Mouse (Mus musculus) olfactory bulb, adult 2 months (tissue): ENCODE measurements around the gene Mpzl1. TPM values are rescaled to one million over a fixed set of nuclear protein-coding genes. Genes with fewer than 3 reads are reported as not detected.
A peak's percentile ranks its signal among the peaks of the same experiment; 100 is the strongest.

Source experiments
- H3K27ac ChIP-seq: fragments of 200-500 bp; 2 replicates; pipeline ENCODE4 v1.5.1; 2012; ENCODE audit warnings: low read depth, low read length; ENCODE audit not compliant: insufficient read depth
- H3K4me1 ChIP-seq: fragments of 200-500 bp; 2 replicates; pipeline ENCODE4 v1.6.1; 2012; ENCODE audit warnings: low read length; ENCODE audit not compliant: control insufficient read depth, insufficient read depth
- H3K4me3 ChIP-seq: fragments of 200-500 bp; 2 replicates; pipeline ENCODE4 v1.5.1; 2012; ENCODE audit warnings: mild to moderate bottlenecking, low read depth, low read length, moderate library complexity; ENCODE audit not compliant: insufficient read depth
- CTCF ChIP-seq: fragments of 200-500 bp; IDR thresholded peaks from 2 replicates; pipeline ENCODE4 v1.5.1; 2012; ENCODE audit warnings: low read depth, mild to moderate bottlenecking, low read length, moderate library complexity; ENCODE audit not compliant: insufficient read depth
- POLR2A ChIP-seq: fragments of 200-500 bp; IDR thresholded peaks from 2 replicates; pipeline ENCODE4 v1.6.1; 2012; ENCODE audit warnings: mild to moderate bottlenecking, low read depth, low read length, moderate library complexity; ENCODE audit not compliant: insufficient read depth
- WGBS: fragments of 180-500 bp; shearing (Covaris S2); methylation state at CpG from one replicate; pipeline ENCODE4 v1.1.7; 2018; 5-methylcytosine and 5-hydroxymethylcytosine counted together
- polyA plus RNA-seq: library from polyadenylated mRNA; stranded (reverse); fragments of >200 nt; gene quantifications from 2 replicates; pipeline ENCODE4 v1.2.4, GENCODE M21; 2012; ENCODE audit warnings: low replicate concordance; ENCODE audit not compliant: missing spikeins, insufficient read depth, insufficient read length

Mpzl1 gene
- polyA plus RNA-seq, 1 experiment, result not detected

DNA sequence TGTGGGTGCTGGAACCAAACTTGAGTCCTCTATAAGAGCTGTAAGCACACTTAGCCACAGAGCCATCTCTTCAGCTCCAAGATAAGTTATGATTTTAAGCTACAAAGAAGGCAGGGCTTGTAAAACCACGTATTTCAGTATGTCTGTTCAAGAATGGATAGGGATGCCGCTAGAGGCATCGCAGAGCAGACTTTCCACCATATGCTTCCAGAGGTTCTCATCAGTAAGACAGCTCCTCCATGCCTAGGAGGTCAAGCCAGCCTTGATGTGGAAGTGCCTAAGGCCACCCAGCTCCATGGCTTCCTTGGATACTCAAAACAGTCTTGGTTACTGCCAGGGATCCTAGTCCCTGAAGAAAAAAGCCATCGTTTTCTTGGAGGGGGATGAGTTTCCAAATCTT is 10.8 kb upstream of the Mpzl1 start:
- no peak overlapping the region for H3K4me3 ChIP-seq
- no peak for TF ChIP-seq CTCF
- no peak for TF ChIP-seq POLR2A
- no peaks in the 10 kb centered on the region for H3K4me1 ChIP-seq
- WGBS, result 80% methylated on average over 4 of the region's 4 CpGs
- no peak overlapping the region for H3K27ac ChIP-seq

DNA sequence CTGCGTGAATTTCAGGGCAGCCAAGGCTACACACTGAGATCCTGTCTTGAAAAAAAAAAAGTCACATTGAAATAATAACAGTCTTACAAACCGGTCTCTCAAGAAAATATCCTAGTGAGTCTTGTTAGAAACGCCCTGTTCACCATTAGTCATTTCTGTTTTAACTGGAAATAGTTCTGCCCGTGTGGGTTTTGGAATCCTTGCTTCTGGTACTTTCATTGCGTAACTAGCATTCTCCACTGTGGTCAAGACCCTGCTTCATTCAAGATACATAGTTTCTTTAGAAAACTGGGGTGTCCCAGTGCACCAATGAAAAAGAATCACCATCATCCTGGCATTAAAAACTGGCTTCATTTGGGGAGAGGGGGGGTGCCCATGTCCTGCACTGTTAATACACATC is 9.4 kb upstream of the Mpzl1 start:
- no peak overlapping the region for H3K4me3 ChIP-seq
- no peak for TF ChIP-seq POLR2A
- no peak for TF ChIP-seq CTCF
- no peak overlapping the region for H3K27ac ChIP-seq
- 30% methylated on average over 5 of the region's 5 CpGs for WGBS
- H3K4me1 ChIP-seq, result no peaks in the 10 kb centered on the region

DNA sequence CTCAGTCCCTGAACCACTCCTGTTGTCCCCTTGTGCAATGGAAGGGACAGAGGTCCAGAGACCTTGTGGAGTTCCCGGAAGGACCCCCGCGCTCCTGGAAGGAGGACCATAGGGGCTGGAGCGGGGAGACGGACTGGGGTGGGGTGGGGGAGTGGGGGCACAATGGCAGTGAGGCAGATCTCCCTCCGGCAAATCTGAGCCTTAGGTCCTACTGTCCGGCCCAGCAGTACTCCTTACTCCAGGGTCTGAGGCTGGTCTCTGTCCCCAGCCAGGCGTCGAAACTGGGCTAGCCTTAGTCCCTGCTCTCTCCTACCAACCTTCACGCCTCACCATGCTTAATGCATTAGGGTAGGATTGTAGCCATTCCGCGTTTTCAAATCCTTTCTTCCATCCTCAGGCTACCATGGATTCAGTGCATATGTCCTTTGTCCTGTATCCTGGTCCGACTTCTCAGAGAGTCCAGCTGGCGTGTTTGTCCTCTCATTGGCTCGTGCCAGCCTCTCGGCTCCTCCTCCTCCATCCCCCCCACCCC is 8.5 kb upstream of the Mpzl1 start:
- no peak for TF ChIP-seq CTCF
- no peak for TF ChIP-seq POLR2A
- Histone ChIP-seq H3K27ac (peak overlapping the region; percentile 82), H3K4me1 (no peaks in the 10 kb centered on the region), H3K4me3 (peak overlapping the region; percentile 95)
- under 1% methylated on average over 16 of the region's 16 CpGs for WGBS

DNA sequence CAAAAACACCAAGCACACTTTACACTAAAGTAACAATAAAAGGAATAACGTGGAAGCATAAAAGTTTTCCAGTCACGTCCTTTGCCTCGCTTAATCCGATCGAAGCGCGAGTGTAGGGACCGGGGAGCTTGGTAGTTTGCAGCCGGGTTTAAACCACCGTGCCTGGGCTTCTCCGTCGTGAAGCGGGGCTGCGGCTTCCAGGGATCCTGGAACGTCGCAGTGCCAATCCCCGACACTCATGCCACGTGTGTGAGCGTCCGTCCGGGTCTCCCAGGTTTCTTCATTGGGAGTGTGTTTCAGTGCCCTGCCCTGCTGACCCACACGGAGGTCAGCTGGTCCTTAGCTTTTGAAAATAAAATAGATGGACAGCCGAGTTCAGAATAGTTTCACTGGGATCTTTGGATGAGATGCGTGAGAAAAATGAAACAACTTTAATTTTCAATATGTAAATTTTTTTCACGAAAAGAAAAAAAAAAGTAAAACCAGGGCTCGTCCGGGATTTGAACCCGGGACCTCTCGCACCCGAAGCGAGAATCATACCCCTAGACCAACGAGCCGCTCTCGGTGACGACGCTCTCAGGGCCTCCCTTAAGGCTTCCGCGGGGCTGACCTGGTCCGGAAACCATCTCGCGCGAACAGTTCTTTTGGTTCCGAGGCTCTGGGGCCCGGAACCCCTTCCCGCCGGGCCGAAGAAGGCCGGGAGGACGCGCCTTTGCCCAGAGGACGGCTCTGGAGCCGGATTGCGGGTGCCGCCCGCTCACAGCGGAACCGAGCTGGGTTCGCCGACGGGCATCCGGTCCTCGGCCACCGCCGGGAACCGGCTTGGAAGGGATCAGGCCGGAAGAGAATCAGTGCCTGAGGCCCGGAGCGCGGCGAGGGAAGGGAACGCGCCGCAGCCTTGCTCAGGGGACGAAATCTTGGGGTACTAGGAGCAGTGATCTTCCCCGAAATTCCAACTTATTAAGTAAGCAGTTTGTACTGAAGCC is 7.7 kb upstream of the Mpzl1 start:
- H3K4me1 ChIP-seq, result no peaks in the 10 kb centered on the region
- TF ChIP-seq POLR2A, result no peak
- no peak for TF ChIP-seq CTCF
- H3K27ac ChIP-seq, result peak overlapping the region; percentile 82
- peak overlapping the region; percentile 95 for H3K4me3 ChIP-seq
- under 1% methylated on average over 75 of the region's 75 CpGs for WGBS

DNA sequence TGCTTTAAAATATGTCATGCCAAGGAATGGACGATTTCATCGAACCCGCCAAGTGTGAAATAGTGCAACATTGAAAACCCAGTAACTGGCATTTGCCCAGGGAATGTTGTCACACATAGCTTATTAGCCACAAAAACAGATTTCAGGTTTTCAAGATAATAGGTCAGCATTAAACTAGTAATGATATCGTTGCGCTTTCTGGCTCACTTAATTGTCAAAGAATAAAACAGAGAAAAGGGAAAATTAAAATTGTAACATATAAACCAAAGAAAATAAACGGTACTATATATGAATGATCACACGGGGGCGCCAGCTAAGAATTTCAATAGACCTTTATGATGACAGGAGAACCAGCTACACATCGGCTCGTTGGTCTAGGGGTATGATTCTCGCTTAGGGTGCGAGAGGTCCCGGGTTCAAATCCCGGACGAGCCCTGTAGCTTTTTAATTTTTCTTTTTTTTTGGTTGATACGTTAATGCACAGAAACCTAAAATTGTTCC is 7.0 kb upstream of the Mpzl1 start:
- Histone ChIP-seq H3K27ac (no peak overlapping the region), H3K4me1 (no peaks in the 10 kb centered on the region), H3K4me3 (peak overlapping the region; percentile 95)
- TF ChIP-seq POLR2A (no peak), CTCF (no peak)
- 2% methylated on average over 16 of the region's 16 CpGs for WGBS

DNA sequence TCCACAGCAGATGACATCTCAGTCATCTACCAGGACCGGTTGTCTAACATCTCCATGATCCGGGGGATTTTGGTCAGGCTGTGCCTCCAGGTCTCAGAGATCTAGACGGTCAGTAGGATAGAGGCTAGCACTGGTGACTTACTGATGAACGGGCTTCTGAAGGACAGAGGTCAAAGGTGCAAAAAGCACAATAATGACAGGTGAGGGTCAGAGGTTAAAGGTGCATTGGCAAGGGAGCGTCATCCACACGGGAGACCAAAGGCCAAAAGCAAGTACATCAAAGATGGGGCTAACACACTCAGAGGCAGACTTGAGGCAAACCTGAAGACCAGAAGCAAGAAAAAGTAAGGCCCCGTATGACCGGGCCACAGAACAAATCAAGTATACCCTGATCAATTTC is 2.0 kb upstream of the Mpzl1 start:
- H3K4me1 ChIP-seq, result no peaks in the 10 kb centered on the region
- TF ChIP-seq POLR2A (no peak), CTCF (no peak)
- H3K4me3 ChIP-seq, result no peak overlapping the region
- WGBS, result 90% methylated on average over 8 of the region's 8 CpGs
- H3K27ac ChIP-seq, result no peak overlapping the region

DNA sequence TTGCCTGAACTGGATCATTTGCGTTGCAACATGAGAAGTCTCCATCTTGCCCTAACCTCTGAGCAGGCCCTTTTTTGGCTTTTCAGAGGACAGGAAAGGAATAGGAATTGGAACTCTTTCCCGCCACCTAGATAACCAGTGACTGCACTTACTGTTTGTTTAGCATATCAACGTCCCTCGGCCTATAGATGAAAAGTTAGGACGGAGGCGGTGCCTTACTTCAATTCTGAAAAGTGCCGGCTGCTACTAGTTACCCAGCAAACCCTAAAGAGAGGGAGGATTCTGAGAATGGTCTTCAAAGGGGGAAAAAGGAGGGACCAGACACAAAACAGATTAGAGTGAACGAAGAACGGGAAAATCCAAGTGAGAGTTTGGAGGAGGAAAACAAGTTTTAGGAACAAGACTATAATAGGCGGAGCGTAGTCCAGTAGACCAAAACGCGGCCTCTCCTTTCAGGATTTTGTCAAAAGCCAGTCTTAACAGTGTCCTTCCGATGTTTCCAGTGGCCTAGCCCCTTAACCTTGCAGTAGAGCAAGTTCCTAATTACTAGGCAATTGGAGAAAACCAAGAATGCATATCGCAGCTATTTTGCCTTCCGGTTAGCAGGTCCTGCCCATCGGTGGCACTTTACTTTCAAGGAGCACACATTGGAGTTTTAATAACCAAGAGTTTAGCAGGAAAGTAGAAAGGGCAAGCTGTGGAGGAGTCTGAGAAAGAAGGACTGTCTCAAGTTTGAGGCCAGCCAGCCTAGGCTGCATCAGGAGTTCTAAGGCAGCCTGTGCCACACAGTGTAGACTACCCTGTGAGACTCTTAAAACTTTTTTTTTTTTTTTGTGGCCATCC is 938 bp upstream of the Mpzl1 start:
- H3K4me3 ChIP-seq, result peak overlapping the region; percentile 83
- H3K27ac ChIP-seq, result no peak overlapping the region
- TF ChIP-seq POLR2A (no peak), CTCF (no peak)
- H3K4me1 ChIP-seq, result 0 out of 2 replicates have a peak, but pooled peaks cover 1% of the 10 kb centered on the region
- 51% methylated on average over 17 of the region's 17 CpGs for WGBS

DNA sequence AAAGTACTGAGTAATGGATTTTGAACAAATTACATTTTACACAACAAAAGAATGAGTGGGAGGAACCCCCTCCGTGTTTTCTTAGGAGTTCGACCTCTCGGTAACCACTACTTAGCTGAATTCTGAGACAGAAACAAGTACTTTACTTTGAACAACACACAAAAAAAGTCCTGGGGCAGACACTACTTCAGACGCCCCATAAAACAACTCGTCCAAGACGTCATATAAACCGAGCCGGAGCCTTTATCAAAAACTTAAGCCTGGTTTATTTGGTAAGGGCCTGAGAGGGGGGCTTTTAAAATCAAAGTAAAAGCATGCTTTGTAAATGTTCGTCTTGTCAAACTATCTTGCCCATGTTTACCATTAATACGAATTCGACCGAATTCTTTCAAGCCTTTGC is 993 bp downstream of the Mpzl1 start:
- 6% methylated on average over 12 of the region's 12 CpGs for WGBS
- Histone ChIP-seq H3K4me3 (no peak overlapping the region), H3K4me1 (peaks cover 6% of the 10 kb centered on the region; the same call in 1 of the 2 replicates), H3K27ac (no peak overlapping the region)
- no peak for TF ChIP-seq POLR2A
- TF ChIP-seq CTCF, result no peak
